Mouse (Mus musculus) lung, embryonic 15.5 days (tissue): Measurements from ENCODE around the gene Prkd3. TPM values are rescaled to one million over a fixed set of nuclear protein-coding genes. Genes with fewer than 3 reads are reported as not detected.

ENCODE experiments used
- ATAC-seq: fragments of 200-750 bp; cut with Nextera tagmentation; 2 replicates; pipeline ENCODE4 v1.8.0; 2017; ENCODE audit warnings: moderate number of reproducible peaks, borderline replicate concordance; ENCODE audit not compliant: low FRiP score, low TSS enrichment; ENCODE audit errors: extremely low read depth
- H3K27ac ChIP-seq: fragments of 300-500 bp; sonication (generic); 2 replicates; pipeline ENCODE4 v1.5.1; 2015; ENCODE audit warnings: moderate library complexity, mild to moderate bottlenecking, inconsistent platforms
- H3K27me3 ChIP-seq: fragments of 300-500 bp; sonication (generic); 2 replicates; pipeline ENCODE4 v1.6.1; 2015; ENCODE audit warnings: inconsistent platforms
- H3K36me3 ChIP-seq: fragments of 300-500 bp; sonication (generic); 2 replicates; pipeline ENCODE4 v1.6.1; 2015; ENCODE audit warnings: inconsistent platforms
- H3K4me1 ChIP-seq: fragments of 300-500 bp; sonication (generic); 2 replicates; pipeline ENCODE4 v1.6.1; 2015; ENCODE audit warnings: inconsistent platforms
- H3K4me2 ChIP-seq: fragments of 300-500 bp; sonication (generic); 2 replicates; pipeline ENCODE4 v1.6.1; 2015; ENCODE audit warnings: inconsistent platforms, mild to moderate bottlenecking, moderate library complexity
- H3K4me3 ChIP-seq: fragments of 300-500 bp; sonication (generic); 2 replicates; pipeline ENCODE4 v1.5.1; 2015; ENCODE audit warnings: mild to moderate bottlenecking, inconsistent platforms
- H3K9ac ChIP-seq: fragments of 300-500 bp; sonication (generic); 2 replicates; pipeline ENCODE4 v1.6.1; 2015; ENCODE audit warnings: inconsistent platforms
- H3K9me3 ChIP-seq: fragments of 300-500 bp; sonication (generic); 2 replicates; pipeline ENCODE4 v1.6.1; 2016; ENCODE audit warnings: inconsistent platforms
- WGBS: fragments of 180-500 bp; shearing (Covaris S2); methylation state at CpG from one replicate; pipeline ENCODE4 v1.1.7; 2015; 5-methylcytosine and 5-hydroxymethylcytosine counted together
- polyA plus RNA-seq: library from polyadenylated mRNA; unstranded; fragments of >200 nt; fragmentation: Nextera tagmentation; extraction: Ambion mirVana; gene quantifications from 2 replicates; pipeline ENCODE4 v1.2.1, GENCODE M21; 2015

Prkd3 gene
- polyA plus RNA-seq, 1 experiment from 2014 or later: 43.7 TPM

DNA sequence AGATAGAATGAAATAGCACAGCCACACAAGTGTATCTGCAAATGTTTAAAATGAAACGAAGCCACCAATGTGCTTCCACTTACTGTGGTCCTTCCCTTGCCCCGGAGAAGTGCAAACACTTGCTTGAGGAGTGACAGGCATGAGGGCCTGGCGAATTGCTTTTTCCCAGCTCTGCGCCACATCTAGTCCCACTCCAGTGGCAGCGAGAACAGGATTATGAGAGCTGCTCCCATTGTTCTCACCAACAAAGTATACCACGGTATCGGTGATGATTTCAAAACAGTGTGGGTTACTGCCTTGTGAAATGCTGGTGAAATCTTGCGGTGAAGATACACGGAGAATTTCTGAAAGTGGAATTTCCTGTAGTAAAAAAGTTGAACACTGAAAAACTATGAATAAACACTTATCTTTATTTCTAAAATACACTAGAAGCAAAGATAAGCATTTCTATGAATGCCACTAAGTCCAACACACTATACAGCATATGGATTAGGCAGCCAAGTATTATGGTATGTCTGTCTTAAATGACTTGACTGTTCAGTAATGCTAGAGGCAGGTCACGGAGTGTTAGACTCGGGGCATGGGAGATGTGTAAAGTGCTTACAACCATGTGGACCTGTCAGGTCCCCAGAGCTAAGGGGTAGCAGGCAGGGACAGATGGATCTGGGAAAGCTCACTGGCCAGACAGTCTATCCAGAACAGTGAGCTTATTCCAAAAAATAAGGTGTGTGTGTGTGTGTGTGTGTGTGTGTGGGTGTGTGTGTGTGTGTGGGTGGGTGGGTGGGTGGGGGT, 54.3 kb downstream of the Prkd3 start:
- Histone ChIP-seq H3K4me1 (0 out of 2 replicates have a peak, but pooled peaks cover 3% of the 10 kb centered on the region), H3K4me3 (no peak overlapping the region), H3K27me3 (no peaks in the 10 kb centered on the region), H3K9ac (no peak overlapping the region), H3K9me3 (no peaks in the 10 kb centered on the region), H3K36me3 (peaks cover 41% of the 10 kb centered on the region), H3K4me2 (no peak overlapping the region), H3K27ac (peak overlapping the region; percentile 47)
- peak; percentile 57; the same call in 1 of the 2 replicates for ATAC-seq
- WGBS: 63% methylated on average over 11 of the region's 11 CpGs

GRCm38 (mm10) chr17:78964387-78964786, 56.2 kb downstream of the Prkd3 start:
- ATAC-seq: no peak
- H3K27me3 ChIP-seq: no peaks in the 10 kb centered on the region
- no peak overlapping the region for H3K27ac ChIP-seq
- no peak overlapping the region for H3K4me3 ChIP-seq
- 88% methylated on average over 1 of the region's 1 CpGs for WGBS
- H3K4me1 ChIP-seq: 0 out of 2 replicates have a peak, but pooled peaks cover 3% of the 10 kb centered on the region
- no peaks in the 10 kb centered on the region for H3K9me3 ChIP-seq
- peaks cover 49% of the 10 kb centered on the region for H3K36me3 ChIP-seq
- H3K4me2 ChIP-seq: no peak overlapping the region
- no peak overlapping the region for H3K9ac ChIP-seq

- Histone ChIP-seq H3K9ac (no peak overlapping the region), H3K27me3 (no peaks in the 10 kb centered on the region), H3K4me1 (no peaks in the 10 kb centered on the region), H3K9me3 (no peaks in the 10 kb centered on the region), H3K4me3 (no peak overlapping the region), H3K27ac (no peak overlapping the region), H3K4me2 (no peak overlapping the region), H3K36me3 (peaks cover 69% of the 10 kb centered on the region)
- WGBS: 64% methylated on average over 6 of the region's 6 CpGs
- no peak for ATAC-seq
Measured at GRCm38 (mm10) chr17:78959473-78959872, 61.1 kb downstream of the Prkd3 start.

DNA sequence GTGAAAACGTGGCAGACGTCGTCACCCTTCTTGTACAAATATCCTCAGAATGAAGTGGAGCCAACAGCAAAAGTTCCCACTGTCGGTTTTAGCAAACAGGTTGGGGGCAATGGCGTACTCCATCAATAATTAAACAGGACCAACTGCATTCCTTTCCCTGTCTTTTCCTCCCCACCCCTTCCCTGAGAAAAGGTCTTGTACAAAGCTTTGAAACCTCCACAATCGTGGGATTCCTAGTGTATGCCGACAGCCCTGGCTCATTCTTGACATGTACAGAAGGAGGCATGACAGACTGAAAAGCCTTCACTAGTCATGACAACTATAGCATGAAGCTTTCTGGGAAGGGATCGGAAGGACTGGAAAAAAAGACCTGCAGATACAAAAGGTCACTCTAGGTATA, 67.4 kb downstream of the Prkd3 start:
- Histone ChIP-seq H3K4me2 (no peak overlapping the region), H3K27me3 (no peaks in the 10 kb centered on the region), H3K4me3 (no peak overlapping the region), H3K4me1 (peaks cover 3% of the 10 kb centered on the region; the same call in 1 of the 2 replicates), H3K36me3 (peaks cover 77% of the 10 kb centered on the region), H3K9ac (no peak overlapping the region), H3K9me3 (no peaks in the 10 kb centered on the region), H3K27ac (peak overlapping the region; percentile 60)
- WGBS: 61% methylated on average over 8 of the region's 8 CpGs
- ATAC-seq: peak; percentile 64; the same call in 1 of the 2 replicates

DNA sequence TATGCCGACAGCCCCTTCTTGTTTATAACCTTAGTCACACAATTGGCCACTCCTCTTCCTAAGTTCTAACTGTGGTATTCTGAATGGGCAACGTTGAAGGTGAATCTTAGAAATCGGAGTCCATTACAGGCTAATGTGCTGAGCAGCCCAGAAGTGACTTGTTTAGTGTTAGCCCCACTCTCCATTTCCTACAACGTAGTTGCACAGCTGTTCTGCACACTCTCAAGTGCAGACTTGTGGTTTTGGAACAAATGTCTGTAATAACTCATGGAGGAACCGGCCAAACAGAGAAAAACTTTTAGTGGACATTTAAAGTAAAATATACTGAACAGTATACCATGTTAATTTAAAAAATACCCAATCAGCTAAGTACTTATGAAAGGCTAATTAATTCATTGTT, 68.5 kb downstream of the Prkd3 start:
- WGBS: 88% methylated on average over 5 of the region's 5 CpGs
- Histone ChIP-seq H3K36me3 (peaks cover 76% of the 10 kb centered on the region), H3K27me3 (no peaks in the 10 kb centered on the region), H3K9ac (no peak overlapping the region), H3K4me2 (no peak overlapping the region), H3K9me3 (no peaks in the 10 kb centered on the region), H3K4me1 (peaks cover 3% of the 10 kb centered on the region; the same call in 1 of the 2 replicates), H3K27ac (no peak overlapping the region), H3K4me3 (no peak overlapping the region)
- no peak for ATAC-seq

GRCm38 (mm10) chr17:78951225-78951624, 69.4 kb downstream of the Prkd3 start:
- H3K9ac ChIP-seq: no peak overlapping the region
- 89% methylated on average over 5 of the region's 5 CpGs for WGBS
- no peak for ATAC-seq
- peaks cover 3% of the 10 kb centered on the region; the same call in 1 of the 2 replicates for H3K4me1 ChIP-seq
- peaks cover 76% of the 10 kb centered on the region for H3K36me3 ChIP-seq
- H3K27ac ChIP-seq: no peak overlapping the region
- no peaks in the 10 kb centered on the region for H3K27me3 ChIP-seq
- no peaks in the 10 kb centered on the region for H3K9me3 ChIP-seq
- no peak overlapping the region for H3K4me2 ChIP-seq
- no peak overlapping the region for H3K4me3 ChIP-seq

- H3K4me3 ChIP-seq: no peak overlapping the region
- ATAC-seq: no peak
- 0 out of 2 replicates have a peak, but pooled peaks cover 3% of the 10 kb centered on the region for H3K4me1 ChIP-seq
- H3K36me3 ChIP-seq: peaks cover 30% of the 10 kb centered on the region
- no peaks in the 10 kb centered on the region for H3K9me3 ChIP-seq
- H3K9ac ChIP-seq: no peak overlapping the region
- H3K4me2 ChIP-seq: no peak overlapping the region
- WGBS: 42% methylated on average over 11 of the region's 11 CpGs
- no peak overlapping the region for H3K27ac ChIP-seq
- no peaks in the 10 kb centered on the region for H3K27me3 ChIP-seq
Measured at GRCm38 (mm10) chr17:78942579-78942978, 78.0 kb downstream of the Prkd3 start.

GRCm38 (mm10) chr17:78938927-78939326, 81.7 kb downstream of the Prkd3 start:
- no peak overlapping the region for H3K4me2 ChIP-seq
- H3K36me3 ChIP-seq: peaks cover 37% of the 10 kb centered on the region
- ATAC-seq: no peak
- H3K27ac ChIP-seq: no peak overlapping the region
- 88% methylated on average over 4 of the region's 4 CpGs for WGBS
- H3K27me3 ChIP-seq: no peaks in the 10 kb centered on the region
- H3K9me3 ChIP-seq: no peaks in the 10 kb centered on the region
- H3K4me3 ChIP-seq: no peak overlapping the region
- no peak overlapping the region for H3K9ac ChIP-seq
- peaks cover 18% of the 10 kb centered on the region for H3K4me1 ChIP-seq

- ATAC-seq: no peak; the same call in 1 of the 2 replicates
- peaks cover 40% of the 10 kb centered on the region for H3K36me3 ChIP-seq
- 5% methylated on average over 26 of the region's 26 CpGs for WGBS
Measured at GRCm38 (mm10) chr17:78937229-78937853, 83.3 kb downstream of the Prkd3 start.

DNA sequence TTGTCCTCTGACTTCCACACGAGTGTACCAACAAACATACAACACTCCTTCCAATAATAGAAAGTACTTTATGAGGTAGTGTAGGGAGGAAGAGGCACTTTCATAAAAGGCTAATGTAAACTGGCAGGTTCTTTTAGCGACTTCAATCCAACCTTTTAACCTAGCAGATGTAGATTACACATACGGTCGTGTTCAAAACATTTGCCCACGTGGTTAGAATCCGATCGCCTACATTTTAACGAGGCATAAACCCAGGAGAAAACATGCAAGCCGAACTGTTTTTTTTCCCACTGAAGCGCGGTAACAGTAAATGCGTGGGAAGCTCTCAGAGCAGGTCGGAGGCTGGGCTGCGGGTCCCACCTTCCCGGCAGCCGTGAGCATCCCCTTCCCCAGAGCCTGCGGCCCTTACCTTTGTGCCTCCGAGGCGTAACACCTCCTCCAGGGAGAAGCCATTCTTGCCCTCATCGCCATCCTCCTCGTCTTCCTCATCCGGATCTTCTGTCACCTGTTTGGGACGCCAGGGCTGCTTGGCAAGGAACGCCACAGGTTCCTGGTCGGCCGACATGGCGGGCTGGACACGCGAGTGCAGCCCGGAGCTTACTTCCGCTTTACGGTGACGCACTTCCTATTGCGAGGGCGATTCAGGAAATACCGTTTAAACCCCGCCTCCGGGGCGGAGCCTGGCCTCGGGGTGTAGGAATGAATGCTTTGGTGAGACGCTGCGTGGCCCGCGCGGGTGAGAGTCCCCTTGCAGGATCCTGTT, 84.0 kb downstream of the Prkd3 start, which contains the start of the genes Cebpz and Ndufaf7:
Gene Cebpz, minus strand, starts transcription at position 601 of the 763 bp plus-strand sequence.
Gene Ndufaf7, plus strand, starts transcription at position 671 of the 763 bp plus-strand sequence.
- WGBS: under 1% methylated on average over 45 of the region's 45 CpGs
- Histone ChIP-seq H3K4me3 (peak within 1 kb of the TSS; percentile 72), H3K27ac (no peak within 1 kb of the TSS), H3K9ac (peak within 1 kb of the TSS; percentile 75), H3K4me2 (peak within 1 kb of the TSS; percentile 75), H3K9me3 (no peaks in the 10 kb centered on the region), H3K27me3 (no peaks in the 10 kb centered on the region), H3K36me3 (peaks cover 39% of the 10 kb centered on the region), H3K4me1 (peaks cover 24% of the 10 kb centered on the region)
- peak; percentile 98; the same call in 1 of the 2 replicates for ATAC-seq

More at GRCm38 (mm10) chr17:78937229-78937853, 83.3 kb downstream of the Prkd3 start:
- H3K4me2 ChIP-seq: peak overlapping the region; percentile 75
- H3K4me3 ChIP-seq: peak overlapping the region; percentile 72
- no peaks in the 10 kb centered on the region for H3K9me3 ChIP-seq
- H3K27me3 ChIP-seq: no peaks in the 10 kb centered on the region
- H3K27ac ChIP-seq: no peak overlapping the region
- H3K9ac ChIP-seq: peak overlapping the region; percentile 75
- peaks cover 24% of the 10 kb centered on the region for H3K4me1 ChIP-seq

GRCm38 (mm10) chr17:78935857-78936256, 84.8 kb downstream of the Prkd3 start:
- Histone ChIP-seq H3K9ac (peak overlapping the region; percentile 75), H3K4me1 (peaks cover 24% of the 10 kb centered on the region), H3K27me3 (no peaks in the 10 kb centered on the region), H3K4me2 (peak overlapping the region; percentile 75), H3K36me3 (peaks cover 43% of the 10 kb centered on the region), H3K4me3 (peak overlapping the region; percentile 72), H3K27ac (no peak overlapping the region), H3K9me3 (no peaks in the 10 kb centered on the region)
- no peak for ATAC-seq
- WGBS: 81% methylated on average over 2 of the region's 2 CpGs
